Mouse (Mus musculus): ENCODE measurements at regions not wholly inside any gene's neighbourhood (a gene's known extent, or its start where the extent isn't known, plus 50 kb on each side); places are given as distances from the start of the nearest gene placed in this dataset.

GRCm38 (mm10) chr5:101331825-101332224 lies 333.0 kb downstream of the Nkx6-1 start:
- H3K4me1 ChIP-seq (ENCODE audit: control insufficient read depth, insufficient read depth, insufficient read length, low read length) = no peaks in the 10 kb centered on the region
- no peak overlapping the region for H3K4me3 ChIP-seq (ENCODE audit: low read depth, low read length)
- H3K27me3 ChIP-seq (ENCODE audit: control insufficient read depth, insufficient read depth, low read length) = no peaks in the 10 kb centered on the region
- no peak overlapping the region for H3K27ac ChIP-seq (ENCODE audit: insufficient read depth, low read depth, low read length)
- WGBS = 81% methylated on average over 10 of the region's 10 CpGs
- TF ChIP-seq POLR2A (IDR thresholded peaks at IDR 0.05; ENCODE audit: low read depth, low read length) (no peak), CTCF (IDR thresholded peaks at IDR 0.05; ENCODE audit: extremely low read depth, insufficient read length, insufficient replicate concordance, low read depth, low read length) (no peak)
- no peaks in the 10 kb centered on the region for H3K36me3 ChIP-seq (ENCODE audit: control insufficient read depth, insufficient read depth, low read length)

GRCm38 (mm10) chr5:101326122-101326521 lies 338.7 kb downstream of the Nkx6-1 start:
- no peaks in the 10 kb centered on the region for H3K27me3 ChIP-seq (ENCODE audit: control insufficient read depth, insufficient read depth, low read length)
- H3K36me3 ChIP-seq (ENCODE audit: control insufficient read depth, insufficient read depth, low read length) = no peaks in the 10 kb centered on the region
- H3K27ac ChIP-seq (ENCODE audit: insufficient read depth, low read depth, low read length) = no peak overlapping the region
- no peaks in the 10 kb centered on the region for H3K4me1 ChIP-seq (ENCODE audit: control insufficient read depth, insufficient read depth, insufficient read length, low read length)
- 52% methylated on average over 4 of the region's 4 CpGs for WGBS
- no peak for TF ChIP-seq CTCF (IDR thresholded peaks at IDR 0.05; ENCODE audit: extremely low read depth, insufficient read length, insufficient replicate concordance, low read depth, low read length)
- TF ChIP-seq POLR2A (IDR thresholded peaks at IDR 0.05; ENCODE audit: low read depth, low read length) = no peak
- no peak overlapping the region for H3K4me3 ChIP-seq (ENCODE audit: low read depth, low read length)

GRCm38 (mm10) chr5:101323041-101323950 lies 341.5 kb downstream of the Nkx6-1 start:
- no peaks in the 10 kb centered on the region for H3K4me1 ChIP-seq (ENCODE audit: control insufficient read depth, insufficient read depth, insufficient read length, low read length)
- no peaks in the 10 kb centered on the region for H3K36me3 ChIP-seq (ENCODE audit: control insufficient read depth, insufficient read depth, low read length)
- 33% methylated on average over 20 of the region's 20 CpGs for WGBS
- no peak overlapping the region for H3K27ac ChIP-seq (ENCODE audit: insufficient read depth, low read depth, low read length)
- TF ChIP-seq CTCF (IDR thresholded peaks at IDR 0.05; ENCODE audit: extremely low read depth, insufficient read length, insufficient replicate concordance, low read depth, low read length) (no peak), POLR2A (IDR thresholded peaks at IDR 0.05; ENCODE audit: low read depth, low read length) (no peak)
- H3K27me3 ChIP-seq (ENCODE audit: control insufficient read depth, insufficient read depth, low read length) = no peaks in the 10 kb centered on the region
- H3K4me3 ChIP-seq (ENCODE audit: low read depth, low read length) = no peak overlapping the region

GRCm38 (mm10) chr5:101299986-101300385 lies 364.8 kb downstream of the Nkx6-1 start:
- no peaks in the 10 kb centered on the region for H3K27me3 ChIP-seq (ENCODE audit: control insufficient read depth, insufficient read depth, low read length)
- no peak overlapping the region for H3K4me3 ChIP-seq (ENCODE audit: low read depth, low read length)
- H3K36me3 ChIP-seq (ENCODE audit: control insufficient read depth, insufficient read depth, low read length) = no peaks in the 10 kb centered on the region
- no peak overlapping the region for H3K27ac ChIP-seq (ENCODE audit: insufficient read depth, low read depth, low read length)
- H3K4me1 ChIP-seq (ENCODE audit: control insufficient read depth, insufficient read depth, insufficient read length, low read length) = no peaks in the 10 kb centered on the region
- 79% methylated on average over 6 of the region's 6 CpGs for WGBS
- TF ChIP-seq POLR2A (IDR thresholded peaks at IDR 0.05; ENCODE audit: low read depth, low read length) (no peak), CTCF (IDR thresholded peaks at IDR 0.05; ENCODE audit: extremely low read depth, insufficient read length, insufficient replicate concordance, low read depth, low read length) (no peak)

- Histone ChIP-seq H3K27me3 (ENCODE audit: control insufficient read depth, insufficient read depth, low read length) (no peaks in the 10 kb centered on the region), H3K4me1 (ENCODE audit: control insufficient read depth, insufficient read depth, insufficient read length, low read length) (no peaks in the 10 kb centered on the region), H3K27ac (ENCODE audit: insufficient read depth, low read depth, low read length) (no peak overlapping the region), H3K36me3 (ENCODE audit: control insufficient read depth, insufficient read depth, low read length) (no peaks in the 10 kb centered on the region), H3K4me3 (ENCODE audit: low read depth, low read length) (no peak overlapping the region)
- 43% methylated on average over 4 of the region's 4 CpGs for WGBS
- TF ChIP-seq CTCF (IDR thresholded peaks at IDR 0.05; ENCODE audit: extremely low read depth, insufficient read length, insufficient replicate concordance, low read depth, low read length) (no peak), POLR2A (IDR thresholded peaks at IDR 0.05; ENCODE audit: low read depth, low read length) (no peak)
These were observed 366.4 kb downstream of the Nkx6-1 start for GRCm38 (mm10) chr5:101298411-101298810.

GRCm38 (mm10) chr5:101297511-101298102 lies 367.2 kb downstream of the Nkx6-1 start:
- TF ChIP-seq POLR2A (IDR thresholded peaks at IDR 0.05; ENCODE audit: low read depth, low read length) (no peak), CTCF (IDR thresholded peaks at IDR 0.05; ENCODE audit: extremely low read depth, insufficient read length, insufficient replicate concordance, low read depth, low read length) (no peak)
- Histone ChIP-seq H3K27me3 (ENCODE audit: control insufficient read depth, insufficient read depth, low read length) (no peaks in the 10 kb centered on the region), H3K36me3 (ENCODE audit: control insufficient read depth, insufficient read depth, low read length) (no peaks in the 10 kb centered on the region), H3K4me3 (ENCODE audit: low read depth, low read length) (no peak overlapping the region), H3K4me1 (ENCODE audit: control insufficient read depth, insufficient read depth, insufficient read length, low read length) (no peaks in the 10 kb centered on the region), H3K27ac (ENCODE audit: insufficient read depth, low read depth, low read length) (no peak overlapping the region)
- WGBS = 55% methylated on average over 5 of the region's 5 CpGs

GRCm38 (mm10) chr5:101295941-101296340 lies 368.9 kb downstream of the Nkx6-1 start:
- TF ChIP-seq CTCF (IDR thresholded peaks at IDR 0.05; ENCODE audit: extremely low read depth, insufficient read length, insufficient replicate concordance, low read depth, low read length) (no peak), POLR2A (IDR thresholded peaks at IDR 0.05; ENCODE audit: low read depth, low read length) (no peak)
- no peaks in the 10 kb centered on the region for H3K4me1 ChIP-seq (ENCODE audit: control insufficient read depth, insufficient read depth, insufficient read length, low read length)
- no peaks in the 10 kb centered on the region for H3K27me3 ChIP-seq (ENCODE audit: control insufficient read depth, insufficient read depth, low read length)
- no peaks in the 10 kb centered on the region for H3K36me3 ChIP-seq (ENCODE audit: control insufficient read depth, insufficient read depth, low read length)
- no peak overlapping the region for H3K4me3 ChIP-seq (ENCODE audit: low read depth, low read length)
- 61% methylated on average over 7 of the region's 7 CpGs for WGBS
- H3K27ac ChIP-seq (ENCODE audit: insufficient read depth, low read depth, low read length) = no peak overlapping the region
